10 mouse cellular contexts compared by ENCODE assay signal in genomic region chr17:83020576-83020975, GRCm38 (mm10).
A peak's percentile ranks its signal among the peaks of the same experiment; 100 is the strongest.
DNase-seq lines count a peak whose midpoint lies in the region; ATAC-seq and TF ChIP-seq lines count a peak whose summit lies in the region.
"Had no signal": no experiment of that assay in that cellular context is flagged by ENCODE, and none has a peak within 500 bp of the region (broad histone marks: within the 10 kb centered on the region; RNA-seq: fewer than 3 reads in every experiment).

No protein-coding gene starts in this region.

- H3K4me2 ChIP-seq in intestine, embryonic 14.5 days (ENCODE audit: low read length): no peak overlapping the region
- H3K4me2 ChIP-seq in intestine, postnatal 0 days (replicated peaks; ENCODE audit: low read depth): no peak overlapping the region
- no peak overlapping the region for H3K4me2 ChIP-seq in limb, embryonic 15.5 days

- no peaks in the 10 kb centered on the region for H3K9me3 ChIP-seq in intestine, embryonic 14.5 days (ENCODE audit: control insufficient read depth, low read length)
- no peaks in the 10 kb centered on the region for H3K9me3 ChIP-seq in intestine, postnatal 0 days (ENCODE audit: control insufficient read depth)
- H3K9me3 ChIP-seq in limb, embryonic 15.5 days: no peaks in the 10 kb centered on the region

- no peak overlapping the region for H3K4me3 ChIP-seq in intestine, embryonic 14.5 days (ENCODE audit: low read depth, low read length)
- no peak overlapping the region for H3K4me3 ChIP-seq in intestine, postnatal 0 days (ENCODE audit: low read depth, low read length)
- H3K4me3 ChIP-seq in limb, embryonic 15.5 days: no peak overlapping the region
- H3K4me3 ChIP-seq: erythroblast, embryonic 14.5 days had no signal

- no peaks in the 10 kb centered on the region for H3K36me3 ChIP-seq in intestine, embryonic 14.5 days (ENCODE audit: control insufficient read depth, insufficient read depth, low read length)
- no peaks in the 10 kb centered on the region for H3K36me3 ChIP-seq in intestine, postnatal 0 days (ENCODE audit: control insufficient read depth, insufficient read depth)
- no peaks in the 10 kb centered on the region for H3K36me3 ChIP-seq in limb, embryonic 15.5 days
- H3K36me3 ChIP-seq: G1E had no signal

- no peak for TF ChIP-seq POLR2A in brain, embryonic 14.5 days (IDR thresholded peaks at IDR 0.05; ENCODE audit: borderline replicate concordance, extremely low read depth, insufficient read depth, insufficient read length, poor library complexity, severe bottlenecking)

- peaks cover 14% of the 10 kb centered on the region for H3K4me1 ChIP-seq in intestine, embryonic 14.5 days (replicated peaks; ENCODE audit: control insufficient read depth, insufficient read depth, low read length)
- H3K4me1 ChIP-seq in intestine, postnatal 0 days (replicated peaks; ENCODE audit: control insufficient read depth, insufficient read depth, low read length): no peaks in the 10 kb centered on the region
- peaks cover 20% of the 10 kb centered on the region for H3K4me1 ChIP-seq in limb, embryonic 15.5 days

- WGBS in intestine, embryonic 14.5 days: 48% methylated on average over 10 of the region's 10 CpGs
- 61% methylated on average over 10 of the region's 10 CpGs for WGBS in intestine, postnatal 0 days
- whole genome bisulfite sequencing in limb, embryonic 15.5 days: 39% methylated on average over 10 of the region's 10 CpGs

- ATAC-seq in intestine, embryonic 14.5 days (replicated peaks; ENCODE audit: low FRiP score, low TSS enrichment, low read depth): no peak
- ATAC-seq in intestine, postnatal 0 days: no peak
- ATAC-seq in limb, embryonic 15.5 days (ENCODE audit: insufficient number of reproducible peaks, low FRiP score, low TSS enrichment, low read depth): peak; percentile 71
- no peak for ATAC-seq in CD4-positive, CD25-positive, alpha-beta regulatory T cell, adult 4 months

- TF ChIP-seq CTCF in intestine, postnatal 0 days (IDR thresholded peaks at IDR 0.05; ENCODE audit: low read depth): no peak
- TF ChIP-seq CTCF in brain, embryonic 14.5 days (IDR thresholded peaks at IDR 0.05; ENCODE audit: borderline replicate concordance, extremely low read depth, insufficient read depth, insufficient read length): no peak

- intact Hi-C loops in gastrocnemius, postnatal 36 days (cut with DNase I): no loop called here

- H3K27me3 ChIP-seq in intestine, embryonic 14.5 days (replicated peaks; ENCODE audit: control insufficient read depth, insufficient read depth, low read length): peaks cover 4% of the 10 kb centered on the region; the same call in 1 of the 2 replicates
- no peaks in the 10 kb centered on the region for H3K27me3 ChIP-seq in intestine, postnatal 0 days (replicated peaks; ENCODE audit: control insufficient read depth, insufficient read depth, low read length)
- H3K27me3 ChIP-seq in limb, embryonic 15.5 days: peaks cover 10% of the 10 kb centered on the region; the same call in 1 of the 2 replicates

- peak; percentile 56 for DNase-seq in intestine, embryonic 14.5 days (ENCODE audit: low spot score)
- peak; percentile 49 for DNase-seq in brain, embryonic 14.5 days (ENCODE audit: low read depth)
- DNase-seq in gastrocnemius, postnatal 36 days: peak; percentile 54 to 71
- DNase-seq in retina, postnatal 1 day: no peak
- DNase-seq in spleen, adult 12 weeks (ENCODE audit: low spot score): no peak

- no peak overlapping the region for H3K27ac ChIP-seq in intestine, embryonic 14.5 days (ENCODE audit: low read depth)
- no peak overlapping the region for H3K27ac ChIP-seq in intestine, postnatal 0 days (ENCODE audit: low read depth, low read length)
- peak overlapping the region; percentile 54; the same call in 1 of the 2 replicates for H3K27ac ChIP-seq in limb, embryonic 15.5 days

- H3K9ac ChIP-seq in intestine, embryonic 14.5 days (ENCODE audit: low read length): no peak overlapping the region
- no peak overlapping the region for H3K9ac ChIP-seq in intestine, postnatal 0 days (ENCODE audit: low read depth, low read length)
- no peak overlapping the region for H3K9ac ChIP-seq in limb, embryonic 15.5 days

Comparison
In these comparisons a context has a peak if more than half of its experiments do, and no peak if none do; other contexts are left out.
1. DNase-seq: peak in intestine, embryonic 14.5 days (single experiment), brain, embryonic 14.5 days (single experiment) and gastrocnemius, postnatal 36 days (2 of 2); none in retina, postnatal 1 day (single experiment) and spleen, adult 12 weeks (single experiment).